Mouse (Mus musculus): Measurements from ENCODE around the gene Fgf22.

The Fgf22 gene

GRCm38 (mm10) chr10:79754856-79755516 lies at the start of gene Fgf22:
TSS of gene Fgf22 (plus strand) at chr10:79755076.
- peak; percentile 74 to 83 for DNase-seq (ENCODE audit: low spot score in 2 of 2)

GRCm38 (mm10) chr10:79705951-79706350 lies 48.9 kb upstream of the Fgf22 start:
- DNase-seq (ENCODE audit: low spot score in 2 of 2) = no peak

DNA sequence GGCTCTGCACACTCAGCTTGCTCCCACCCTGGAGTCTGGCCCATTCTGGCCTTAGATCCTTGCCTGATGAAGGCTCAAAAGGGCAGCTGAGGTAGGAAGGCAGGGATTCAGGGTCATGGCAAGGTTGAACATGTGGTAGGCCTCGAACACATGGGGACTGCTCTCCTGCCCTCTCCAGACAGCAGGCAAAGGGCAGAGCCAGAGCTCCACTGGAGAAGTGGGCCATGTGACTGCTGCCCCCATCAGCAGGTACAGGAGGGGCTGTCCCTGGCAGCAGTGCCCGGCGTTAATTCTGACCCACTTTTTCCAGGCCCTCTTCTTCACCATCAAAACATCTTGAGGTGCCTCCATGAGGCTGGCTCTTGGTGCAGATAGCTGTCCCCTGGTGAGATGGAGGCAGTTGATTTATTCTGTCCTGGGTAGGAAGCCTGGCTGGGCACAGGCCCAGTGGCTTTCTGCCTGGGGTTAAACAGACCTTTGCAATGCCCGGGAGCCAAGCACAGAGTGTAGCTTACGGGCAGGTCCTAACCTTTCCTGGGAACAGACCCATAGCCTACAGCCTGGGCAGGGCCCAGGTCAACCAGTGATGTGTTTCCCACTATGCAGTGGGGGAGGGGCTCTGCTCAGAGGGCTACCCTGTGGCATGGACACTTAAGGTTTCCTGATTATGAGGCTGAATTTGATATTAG lies 48.3 kb upstream of the Fgf22 start:
- DNase-seq (ENCODE audit: low spot score in 2 of 2) = no peak

GRCm38 (mm10) chr10:79707162-79707561 lies 47.7 kb upstream of the Fgf22 start:
- no peak for DNase-seq (ENCODE audit: low spot score in 2 of 2)

DNA sequence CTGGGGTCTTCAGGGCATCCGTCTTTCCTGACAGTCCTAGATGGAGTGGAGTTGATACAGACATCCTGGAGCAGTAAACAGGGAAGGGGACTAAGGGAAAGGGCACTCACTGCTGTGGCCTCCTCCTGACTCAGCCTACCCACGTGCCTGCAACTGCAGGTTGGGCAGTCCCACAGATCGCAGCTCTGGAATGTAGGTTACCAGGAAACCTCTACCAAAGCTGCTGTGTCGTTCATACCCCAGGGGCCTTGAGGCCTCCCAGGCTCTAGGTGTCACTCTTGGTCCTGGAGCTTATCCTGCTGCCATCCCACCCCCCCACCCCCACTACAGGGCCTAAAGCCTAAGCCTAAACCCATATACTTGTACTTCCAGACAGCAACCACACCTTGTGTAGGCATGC lies 47.1 kb upstream of the Fgf22 start:
- DNase-seq (ENCODE audit: low spot score in 2 of 2) = no peak

- DNase-seq (ENCODE audit: low spot score in 2 of 2) = no peak
Observed at GRCm38 (mm10) chr10:79708668-79709067, 46.2 kb upstream of the Fgf22 start.

GRCm38 (mm10) chr10:79709307-79709706 lies 45.6 kb upstream of the Fgf22 start:
- DNase-seq (ENCODE audit: low spot score in 2 of 2) = no peak

- DNase-seq (ENCODE audit: low spot score in 2 of 2) = no peak
Observed at GRCm38 (mm10) chr10:79712029-79712428, 42.8 kb upstream of the Fgf22 start.

- DNase-seq (ENCODE audit: low spot score in 2 of 2) = peak; percentile 79 to 85
Observed at GRCm38 (mm10) chr10:79712499-79713126, 42.3 kb upstream of the Fgf22 start.

GRCm38 (mm10) chr10:79713163-79713562 lies 41.7 kb upstream of the Fgf22 start:
- no peak for DNase-seq (ENCODE audit: low spot score in 2 of 2)

GRCm38 (mm10) chr10:79714996-79715395 lies 39.9 kb upstream of the Fgf22 start:
- DNase-seq (ENCODE audit: low spot score in 2 of 2) = no peak

GRCm38 (mm10) chr10:79716254-79716987 lies 38.5 kb upstream of the Fgf22 start, which contains the start of gene Hcn2:
TSS of gene Hcn2 (plus strand) at chr10:79716634.
- no peak for DNase-seq (ENCODE audit: low spot score in 2 of 2)

- peak; percentile 51 to 52 for DNase-seq (ENCODE audit: low spot score in 2 of 2)
Observed at GRCm38 (mm10) chr10:79716988-79717355, 37.9 kb upstream of the Fgf22 start.

GRCm38 (mm10) chr10:79717640-79718357 lies 37.1 kb upstream of the Fgf22 start:
- no peak for DNase-seq (ENCODE audit: low spot score in 2 of 2)

DNA sequence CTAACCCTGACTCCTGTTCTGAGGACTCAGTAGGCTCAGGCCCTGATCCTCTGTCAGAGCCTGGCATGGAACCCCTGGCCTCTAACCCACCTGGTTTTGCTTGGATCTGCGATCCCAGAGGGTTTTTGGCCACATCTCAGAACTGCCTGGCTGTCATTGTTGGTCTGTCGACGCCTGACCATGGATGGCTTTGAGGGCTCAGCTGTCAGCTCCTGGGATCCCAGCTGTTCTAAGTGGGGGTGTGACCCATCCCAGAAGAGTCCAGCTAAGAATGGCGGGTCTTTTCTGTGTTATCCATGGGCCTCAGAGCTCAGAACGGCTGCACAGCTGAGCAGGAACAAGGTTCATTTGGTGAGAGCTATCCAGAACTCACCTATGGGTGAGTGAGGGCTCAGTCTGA lies 33.8 kb upstream of the Fgf22 start:
- no peak for DNase-seq (ENCODE audit: low spot score in 2 of 2)

DNA sequence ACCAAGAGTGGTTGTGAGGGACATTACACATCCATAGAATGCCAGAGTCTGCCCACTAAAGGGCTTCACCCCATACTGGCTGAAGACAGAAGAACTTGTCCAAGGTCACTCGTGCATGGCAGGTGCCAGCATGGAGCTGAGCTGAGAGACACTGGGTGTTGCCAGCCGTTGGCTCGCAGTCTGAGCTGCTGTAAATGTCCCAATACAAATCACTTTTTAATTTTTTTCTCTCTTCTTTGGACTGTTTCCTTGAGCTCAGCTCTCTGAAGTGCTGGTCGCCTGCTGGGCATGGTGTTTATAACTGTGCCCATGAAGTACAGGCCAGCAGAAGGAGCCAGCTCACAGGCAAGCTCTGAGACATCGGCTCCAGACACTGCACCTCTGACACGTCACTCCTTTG lies 31.8 kb upstream of the Fgf22 start:
- DNase-seq (ENCODE audit: low spot score in 2 of 2) = no peak

DNA sequence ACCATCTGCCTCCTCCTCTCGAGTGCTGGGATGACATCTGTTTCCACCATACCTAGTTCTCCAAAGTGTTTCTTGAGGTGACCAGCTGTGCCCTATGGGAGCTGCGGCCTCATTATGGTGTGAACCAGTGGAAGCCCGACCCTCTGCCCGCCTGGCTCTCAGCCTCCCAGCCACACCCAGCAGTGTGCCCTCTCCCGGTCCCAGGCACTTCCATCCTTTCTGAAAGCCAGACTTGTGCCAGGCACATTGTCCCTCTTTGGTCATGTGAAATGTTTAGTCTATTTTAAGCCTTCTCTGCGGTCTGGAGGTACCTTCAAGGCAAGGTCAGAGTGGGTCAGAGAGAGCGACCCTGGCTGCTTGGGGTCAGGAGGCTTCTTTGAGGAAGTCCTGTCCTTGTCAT lies 31.2 kb upstream of the Fgf22 start:
- no peak for DNase-seq (ENCODE audit: low spot score in 2 of 2)

GRCm38 (mm10) chr10:79726090-79726489 lies 28.8 kb upstream of the Fgf22 start:
- no peak for DNase-seq (ENCODE audit: low spot score in 2 of 2)

GRCm38 (mm10) chr10:79728323-79729249 lies 26.3 kb upstream of the Fgf22 start:
- peak; percentile 52 to 67 for DNase-seq (ENCODE audit: low spot score in 2 of 2)

GRCm38 (mm10) chr10:79729357-79729965 lies 25.4 kb upstream of the Fgf22 start:
- no peak for DNase-seq (ENCODE audit: low spot score in 2 of 2)

Data from right cerebral cortex, adult 2 months (tissue).